Mouse (Mus musculus) MN1 (cell line): Measurements from ENCODE around the gene Ncoa4.

Experiments used
- DNase-seq: peaks from one replicate; pipeline ENCODE4 v3.0.0-alpha.2; 2016; ENCODE audit warnings: low spot score

Gene Ncoa4

DNA sequence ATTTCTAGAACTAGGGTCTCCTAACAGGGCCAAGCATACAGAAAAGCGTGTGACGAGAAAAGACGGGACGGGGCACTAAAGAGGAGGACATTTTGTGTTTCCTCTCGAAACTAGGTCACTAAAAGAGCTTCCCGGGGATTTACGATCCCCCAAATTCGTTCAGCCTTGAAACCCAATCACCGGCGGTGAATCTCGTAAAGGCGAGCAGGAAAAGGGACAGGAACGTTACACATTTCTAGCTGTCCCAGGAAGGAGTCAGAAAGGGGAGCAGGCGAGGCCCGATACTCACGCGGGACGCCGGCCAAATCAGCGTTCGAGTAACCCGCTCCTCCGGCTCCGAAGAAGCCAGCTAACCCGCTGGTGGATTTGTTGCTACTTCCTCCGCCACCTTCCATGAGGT lies 41.7 kb downstream of the Ncoa4 start:
- DNase-seq = peak; percentile 33

DNA sequence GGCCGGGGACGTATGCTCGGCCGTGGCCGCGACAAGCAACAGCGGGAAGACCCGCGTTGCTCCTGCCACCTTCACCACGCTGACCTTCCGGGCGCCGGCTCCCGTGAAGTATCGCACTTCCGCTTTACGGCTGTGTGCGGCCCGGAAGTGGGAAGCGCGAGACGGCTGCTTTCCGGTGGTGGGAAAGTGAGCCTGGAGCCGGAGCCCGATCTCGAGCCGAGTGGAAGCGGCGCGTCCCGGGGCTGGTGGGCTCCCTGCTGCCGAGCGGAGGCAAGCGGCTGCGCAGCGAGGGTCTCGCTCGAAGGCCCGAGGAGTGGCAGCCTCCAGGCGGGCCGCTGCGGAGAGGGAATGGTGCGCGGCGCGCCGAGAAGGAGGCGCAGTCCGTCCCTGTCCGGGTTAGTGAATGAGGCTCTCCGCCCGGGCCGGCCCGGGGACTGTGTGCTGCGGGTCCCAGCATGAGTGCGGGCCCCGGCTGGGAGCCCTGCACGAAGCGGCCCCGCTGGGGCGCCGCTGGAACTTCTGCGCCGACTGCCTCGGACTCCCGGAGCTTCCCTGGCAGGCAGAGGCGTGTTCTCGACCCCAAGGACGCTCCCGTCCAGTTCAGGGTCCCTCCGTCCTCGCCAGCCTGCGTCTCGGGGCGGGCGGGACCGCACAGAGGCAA lies 42.3 kb downstream of the Ncoa4 start, which contains the start of the genes Timm23 and Parg:
Gene Timm23, minus strand, starts transcription at position 108 of the 661 bp plus-strand sequence.
Gene Parg, plus strand, starts transcription at position 159 of the 661 bp plus-strand sequence.
- DNase-seq = peak; percentile 89

GRCm38 (mm10) chr14:32226601-32227000 lies 66.9 kb downstream of the Ncoa4 start:
- peak; percentile 83 for DNase-seq

DNA sequence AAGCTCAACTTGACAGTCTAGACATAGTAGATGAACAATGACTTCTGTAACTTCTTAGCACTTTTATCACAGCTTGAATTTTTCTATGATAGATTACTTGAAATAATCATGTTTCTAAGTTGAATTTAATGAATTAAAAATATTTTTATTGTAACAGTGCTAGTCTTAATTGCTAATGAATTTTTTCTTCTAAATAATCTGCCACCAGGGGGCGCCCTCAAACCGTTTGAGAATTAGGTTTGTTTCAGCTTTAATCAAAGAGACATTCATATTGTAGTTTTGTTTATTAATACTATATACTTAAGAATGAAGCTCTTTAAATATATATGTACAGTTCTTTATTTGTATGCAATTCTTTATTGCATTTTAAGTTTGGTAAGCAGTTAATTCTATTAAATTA lies 69.3 kb downstream of the Ncoa4 start:
- peak; percentile 75 for DNase-seq
